Mouse (Mus musculus): ENCODE measurements around the gene Pdlim4. TPM values are rescaled to one million over a fixed set of nuclear protein-coding genes. Genes with fewer than 3 reads are reported as not detected.

Gene Pdlim4
- polyA plus RNA-seq, 1 experiment from 2014 or later: 33.9 TPM

GRCm38 (mm10) chr11:54102706-54103449 is 34.1 kb upstream of the Pdlim4 start:
- no peaks in the 10 kb centered on the region for H3K36me3 ChIP-seq (ENCODE audit: inconsistent target)
- no peak overlapping the region for H3K27ac ChIP-seq
- H3K4me3 ChIP-seq (ENCODE audit: inconsistent target): no peak overlapping the region
- WGBS (ENCODE audit: missing documents): 96% methylated on average over 10 of the region's 10 CpGs
- no peaks in the 10 kb centered on the region for H3K79me2 ChIP-seq (ENCODE audit: inconsistent target)

GRCm38 (mm10) chr11:54101701-54102100 is 32.9 kb upstream of the Pdlim4 start:
- 91% methylated on average over 9 of the region's 9 CpGs for WGBS (ENCODE audit: missing documents)
- H3K36me3 ChIP-seq (ENCODE audit: inconsistent target): no peaks in the 10 kb centered on the region
- H3K79me2 ChIP-seq (ENCODE audit: inconsistent target): no peaks in the 10 kb centered on the region
- no peak overlapping the region for H3K27ac ChIP-seq
- H3K4me3 ChIP-seq (ENCODE audit: inconsistent target): peak overlapping the region; percentile 22

GRCm38 (mm10) chr11:54100692-54101591 is 32.1 kb upstream of the Pdlim4 start:
- Histone ChIP-seq H3K36me3 (ENCODE audit: inconsistent target) (no peaks in the 10 kb centered on the region), H3K27ac (no peak overlapping the region), H3K79me2 (ENCODE audit: inconsistent target) (no peaks in the 10 kb centered on the region), H3K4me3 (ENCODE audit: inconsistent target) (peak overlapping the region; percentile 22)
- WGBS (ENCODE audit: missing documents): 3% methylated on average over 81 of the region's 83 CpGs

- no peaks in the 10 kb centered on the region for H3K79me2 ChIP-seq (ENCODE audit: inconsistent target)
- H3K4me3 ChIP-seq (ENCODE audit: inconsistent target): no peak within 1 kb of the TSS; the same call in 1 of the 2 replicates
- H3K27ac ChIP-seq: no peak within 1 kb of the TSS
- no peaks in the 10 kb centered on the region for H3K36me3 ChIP-seq (ENCODE audit: inconsistent target)
- WGBS (ENCODE audit: missing documents): 60% methylated on average over 10 of the region's 10 CpGs
Measured at GRCm38 (mm10) chr11:54100045-54100691, 31.4 kb upstream of the Pdlim4 start, which contains the start of gene P4ha2. TSS of gene P4ha2 (plus strand) at chr11:54100095.

GRCm38 (mm10) chr11:54093000-54093399 is 24.2 kb upstream of the Pdlim4 start:
- Histone ChIP-seq H3K27ac (peak overlapping the region; percentile 98), H3K79me2 (ENCODE audit: inconsistent target) (no peaks in the 10 kb centered on the region), H3K4me3 (ENCODE audit: inconsistent target) (no peak overlapping the region), H3K36me3 (ENCODE audit: inconsistent target) (no peaks in the 10 kb centered on the region)
- 36% methylated on average over 3 of the region's 3 CpGs for WGBS (ENCODE audit: missing documents)

- WGBS (ENCODE audit: missing documents): 22% methylated on average over 7 of the region's 7 CpGs
- Histone ChIP-seq H3K4me3 (ENCODE audit: inconsistent target) (no peak overlapping the region), H3K36me3 (ENCODE audit: inconsistent target) (no peaks in the 10 kb centered on the region), H3K27ac (peak overlapping the region; percentile 98), H3K79me2 (ENCODE audit: inconsistent target) (no peaks in the 10 kb centered on the region)
Measured at GRCm38 (mm10) chr11:54092188-54092587, 23.4 kb upstream of the Pdlim4 start.

GRCm38 (mm10) chr11:54091726-54092125 is 22.9 kb upstream of the Pdlim4 start:
- H3K36me3 ChIP-seq (ENCODE audit: inconsistent target): no peaks in the 10 kb centered on the region
- 4% methylated on average over 8 of the region's 8 CpGs for WGBS (ENCODE audit: missing documents)
- H3K79me2 ChIP-seq (ENCODE audit: inconsistent target): no peaks in the 10 kb centered on the region
- no peak overlapping the region for H3K4me3 ChIP-seq (ENCODE audit: inconsistent target)
- H3K27ac ChIP-seq: peak overlapping the region; percentile 98

GRCm38 (mm10) chr11:54090091-54090879 is 21.5 kb upstream of the Pdlim4 start:
- 95% methylated on average over 1 of the region's 1 CpGs for WGBS (ENCODE audit: missing documents)
- no peaks in the 10 kb centered on the region for H3K36me3 ChIP-seq (ENCODE audit: inconsistent target)
- H3K79me2 ChIP-seq (ENCODE audit: inconsistent target): no peaks in the 10 kb centered on the region
- peak overlapping the region; percentile 98 for H3K27ac ChIP-seq
- no peak overlapping the region for H3K4me3 ChIP-seq (ENCODE audit: inconsistent target)

- no peaks in the 10 kb centered on the region for H3K36me3 ChIP-seq (ENCODE audit: inconsistent target)
- 57% methylated on average over 5 of the region's 5 CpGs for WGBS (ENCODE audit: missing documents)
- peak overlapping the region; percentile 14; the same call in 1 of the 2 replicates for H3K4me3 ChIP-seq (ENCODE audit: inconsistent target)
Measured at GRCm38 (mm10) chr11:54088947-54089317, 20.1 kb upstream of the Pdlim4 start.

GRCm38 (mm10) chr11:54088253-54088946 is 19.6 kb upstream of the Pdlim4 start:
- H3K79me2 ChIP-seq (ENCODE audit: inconsistent target): no peaks in the 10 kb centered on the region
- H3K36me3 ChIP-seq (ENCODE audit: inconsistent target): no peaks in the 10 kb centered on the region
- peak overlapping the region; percentile 98 for H3K27ac ChIP-seq
- peak overlapping the region; percentile 14; the same call in 1 of the 2 replicates for H3K4me3 ChIP-seq (ENCODE audit: inconsistent target)
- 21% methylated on average over 7 of the region's 7 CpGs for WGBS (ENCODE audit: missing documents)

More at GRCm38 (mm10) chr11:54088947-54089317, 20.1 kb upstream of the Pdlim4 start:
- Histone ChIP-seq H3K27ac (peak overlapping the region; percentile 98), H3K79me2 (ENCODE audit: inconsistent target) (no peaks in the 10 kb centered on the region)

- H3K79me2 ChIP-seq (ENCODE audit: inconsistent target): no peaks in the 10 kb centered on the region
- peak overlapping the region; percentile 29 for H3K27ac ChIP-seq
- H3K36me3 ChIP-seq (ENCODE audit: inconsistent target): no peaks in the 10 kb centered on the region
- no peak overlapping the region for H3K4me3 ChIP-seq (ENCODE audit: inconsistent target)
- 82% methylated on average over 5 of the region's 5 CpGs for WGBS (ENCODE audit: missing documents)
Measured at GRCm38 (mm10) chr11:54085816-54086215, 17.0 kb upstream of the Pdlim4 start.

- Histone ChIP-seq H3K79me2 (ENCODE audit: inconsistent target) (no peaks in the 10 kb centered on the region), H3K36me3 (ENCODE audit: inconsistent target) (no peaks in the 10 kb centered on the region), H3K4me3 (ENCODE audit: inconsistent target) (no peak overlapping the region), H3K27ac (no peak overlapping the region)
- whole genome bisulfite sequencing (ENCODE audit: missing documents): 100% methylated on average over 1 of the region's 1 CpGs
Measured at GRCm38 (mm10) chr11:54084976-54085375, 16.2 kb upstream of the Pdlim4 start.

GRCm38 (mm10) chr11:54082725-54083124 is 13.9 kb upstream of the Pdlim4 start:
- Histone ChIP-seq H3K79me2 (ENCODE audit: inconsistent target) (no peaks in the 10 kb centered on the region), H3K4me3 (ENCODE audit: inconsistent target) (no peak overlapping the region), H3K27ac (no peak overlapping the region), H3K36me3 (ENCODE audit: inconsistent target) (no peaks in the 10 kb centered on the region)
- WGBS (ENCODE audit: missing documents): 93% methylated on average over 5 of the region's 5 CpGs

Data from macrophage (primary cell).